Mouse (Mus musculus) natural killer cell, adult 2 months (primary cell): Measurements from ENCODE around the gene Gm20388.

Experiments
- DNase-seq, 2 experiments: peaks; one replicate each; pipeline ENCODE4 v3.0.0; 2022; ENCODE audit warnings: low spot score in 2 of 2

Gene Gm20388

GRCm38 (mm10) chr8:120561539-120562435 lies 651.1 kb downstream of the Gm20388 start:
- no peak for DNase-seq

DNA sequence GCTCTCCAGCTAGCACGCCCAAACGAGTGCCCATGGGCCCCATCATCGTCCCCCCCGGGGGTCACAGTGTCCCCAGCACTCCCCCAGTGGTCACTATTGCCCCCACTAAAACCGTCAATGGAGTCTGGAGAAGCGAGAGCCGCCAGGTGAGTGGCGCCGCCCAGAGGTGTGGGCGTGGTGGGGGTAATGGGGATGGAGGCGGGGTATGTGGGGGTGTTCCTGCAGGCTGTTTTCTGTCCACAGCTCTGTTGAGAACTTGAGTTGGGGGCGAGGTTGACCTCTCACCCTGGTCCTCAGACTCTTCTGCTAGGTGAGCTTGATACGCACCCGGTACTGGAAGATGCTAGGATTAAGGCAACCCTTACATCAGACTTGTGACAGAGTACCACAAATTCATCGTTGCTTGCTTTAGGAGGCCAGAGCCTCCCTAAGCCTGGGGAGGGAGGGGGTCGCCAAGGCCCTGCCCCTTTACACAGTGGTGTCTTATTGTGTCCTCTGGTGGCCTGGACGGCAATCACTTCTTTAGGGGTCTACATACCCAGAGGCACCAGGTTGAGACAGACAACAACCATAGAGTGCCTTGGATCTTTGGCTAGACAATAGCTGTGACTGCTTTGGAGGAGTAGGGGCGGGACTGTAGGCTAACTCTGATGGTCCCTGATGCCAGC lies 652.2 kb downstream of the Gm20388 start:
- DNase-seq = no peak

GRCm38 (mm10) chr8:120563348-120563724 lies 652.7 kb downstream of the Gm20388 start:
- no peak for DNase-seq

- peak; percentile 72 to 82 for DNase-seq
Observed at GRCm38 (mm10) chr8:120563851-120564837, 653.5 kb downstream of the Gm20388 start.

GRCm38 (mm10) chr8:120565151-120565711 lies 654.6 kb downstream of the Gm20388 start:
- no peak for DNase-seq

GRCm38 (mm10) chr8:120566681-120567080 lies 656.0 kb downstream of the Gm20388 start:
- no peak for DNase-seq

DNA sequence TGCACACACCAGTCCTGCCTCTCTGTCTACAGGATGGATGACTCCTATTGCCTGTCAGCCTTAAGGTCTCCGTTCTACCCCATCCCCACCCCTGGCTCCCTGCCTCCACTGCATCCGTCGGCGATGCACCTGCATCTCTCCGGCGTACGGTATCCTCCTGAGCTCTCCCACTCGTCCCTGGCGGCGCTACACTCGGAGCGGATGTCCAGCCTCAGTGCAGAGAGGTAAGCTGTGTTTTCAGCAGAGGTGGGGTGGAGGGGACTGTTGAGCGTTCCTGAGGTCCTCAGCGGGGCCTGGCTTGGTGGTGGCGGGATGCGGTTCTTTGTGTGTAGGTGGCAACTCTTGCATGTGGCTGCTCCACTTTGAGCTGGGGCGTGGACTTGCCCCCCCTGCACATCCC lies 657.1 kb downstream of the Gm20388 start:
- DNase-seq = no peak

DNA sequence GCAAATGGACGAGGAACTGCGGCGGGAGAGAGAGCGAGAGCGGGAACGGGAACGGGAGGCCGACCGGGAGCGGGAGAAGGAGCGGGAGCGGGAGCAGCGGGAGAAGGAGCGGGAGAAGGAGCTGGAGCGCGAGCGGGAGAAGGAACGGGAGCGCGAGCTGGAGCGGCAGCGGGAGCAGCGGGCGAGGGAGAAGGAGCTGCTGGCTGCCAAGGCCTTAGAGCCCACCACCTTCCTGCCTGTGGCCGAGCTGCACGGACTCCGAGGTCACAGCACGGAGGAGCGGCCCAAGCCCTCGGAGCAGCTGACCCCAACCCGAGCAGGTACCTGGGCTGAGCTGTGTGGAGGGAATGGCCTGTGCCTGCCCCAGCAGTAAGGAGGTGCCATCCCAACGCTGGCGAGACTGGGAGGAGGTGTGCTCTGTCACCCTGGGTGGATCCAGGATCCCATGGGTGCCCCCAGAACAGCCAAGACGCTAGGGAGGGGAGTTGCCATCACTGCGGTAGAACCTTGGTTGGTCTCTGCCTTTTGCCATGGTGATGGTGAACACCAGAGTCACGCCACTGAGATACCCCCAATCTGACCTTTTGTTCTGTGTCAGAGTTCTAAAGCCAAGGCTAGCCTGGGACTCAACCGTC lies 657.6 kb downstream of the Gm20388 start:
- no peak for DNase-seq

- DNase-seq = no peak
Observed at GRCm38 (mm10) chr8:120569123-120569522, 658.5 kb downstream of the Gm20388 start.

DNA sequence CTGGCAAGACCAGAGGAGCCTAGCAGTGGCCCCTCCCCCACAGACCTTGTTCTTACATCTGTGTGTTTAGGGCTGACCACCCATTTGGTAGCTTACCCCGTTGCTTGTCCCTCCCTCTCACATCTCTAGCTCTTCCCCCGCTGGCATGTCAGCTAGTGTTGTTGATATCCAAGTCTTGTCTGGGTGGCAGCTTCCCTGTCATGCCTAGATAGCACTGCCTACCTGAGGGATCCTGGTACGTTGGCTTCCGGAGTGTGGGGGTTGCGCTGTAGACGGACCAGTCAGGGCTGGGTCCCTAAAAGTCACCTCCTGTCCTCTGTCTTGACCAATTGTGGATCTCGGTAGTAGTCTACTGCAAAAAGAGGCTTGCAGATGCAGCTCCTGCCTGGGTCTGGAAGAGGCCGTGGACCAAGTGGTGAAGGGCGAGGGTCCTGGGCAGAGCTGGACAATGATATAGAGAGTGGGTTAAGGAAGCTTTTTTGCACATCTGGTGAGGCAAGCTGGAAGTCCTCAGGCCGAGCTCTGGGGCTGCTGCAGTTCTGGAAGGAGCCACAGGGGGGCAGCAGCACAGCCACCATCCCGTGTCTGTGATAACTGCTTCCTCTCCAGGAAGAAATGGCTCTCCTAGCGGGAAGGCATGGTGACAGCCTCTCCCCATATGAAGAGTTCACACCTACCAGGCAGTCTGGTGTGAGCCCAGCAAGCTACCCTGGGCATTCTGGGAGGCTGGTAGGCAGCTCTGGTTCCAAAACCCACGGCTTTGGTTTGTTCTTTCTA lies 659.5 kb downstream of the Gm20388 start:
- DNase-seq = peak; percentile 48 to 67

DNA sequence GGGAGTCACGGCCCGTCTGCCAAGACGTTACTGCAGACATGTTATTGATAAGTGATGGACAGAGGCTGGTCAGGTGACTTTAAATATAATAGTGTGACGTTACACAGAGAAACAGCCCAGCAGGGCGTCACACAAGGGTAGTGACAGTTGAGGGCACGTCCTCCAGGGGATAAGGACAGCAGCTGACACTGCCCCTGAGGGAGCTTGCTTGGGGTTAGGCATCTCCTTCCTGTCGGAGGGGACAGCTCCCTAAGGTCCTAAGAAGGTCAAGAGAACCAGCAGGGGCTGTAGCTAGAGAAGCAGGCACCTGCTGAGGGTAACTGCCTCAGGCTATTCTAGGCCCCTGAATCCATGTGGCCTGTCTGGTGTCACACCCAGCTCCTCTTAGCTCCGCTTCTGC lies 660.9 kb downstream of the Gm20388 start:
- peak in 1 of 2 experiments; percentile 13 for DNase-seq

DNA sequence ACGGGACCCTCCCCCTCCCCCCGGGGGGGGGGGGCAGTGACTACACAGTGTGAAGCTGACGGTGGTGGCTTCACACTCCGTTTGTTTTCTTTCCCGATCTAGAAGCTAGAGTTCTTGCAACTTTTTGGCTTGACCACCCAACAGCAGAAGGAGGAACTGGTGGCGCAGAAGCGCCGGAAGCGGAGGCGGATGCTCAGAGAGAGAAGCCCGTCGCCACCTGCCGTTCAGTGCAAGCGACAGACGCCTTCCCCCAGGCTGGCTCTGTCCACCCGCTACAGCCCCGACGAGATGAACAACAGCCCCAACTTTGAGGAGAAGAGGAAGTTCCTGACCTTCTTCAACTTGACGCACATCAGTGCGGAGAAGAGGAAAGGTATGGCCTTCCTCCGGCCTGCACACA lies 661.9 kb downstream of the Gm20388 start:
- DNase-seq = peak; percentile 33 to 72

- DNase-seq = no peak
Observed at GRCm38 (mm10) chr8:120573866-120574265, 663.2 kb downstream of the Gm20388 start.

GRCm38 (mm10) chr8:120574941-120575340 lies 664.3 kb downstream of the Gm20388 start:
- DNase-seq = no peak

GRCm38 (mm10) chr8:120575801-120576200 lies 665.2 kb downstream of the Gm20388 start:
- DNase-seq = no peak

DNA sequence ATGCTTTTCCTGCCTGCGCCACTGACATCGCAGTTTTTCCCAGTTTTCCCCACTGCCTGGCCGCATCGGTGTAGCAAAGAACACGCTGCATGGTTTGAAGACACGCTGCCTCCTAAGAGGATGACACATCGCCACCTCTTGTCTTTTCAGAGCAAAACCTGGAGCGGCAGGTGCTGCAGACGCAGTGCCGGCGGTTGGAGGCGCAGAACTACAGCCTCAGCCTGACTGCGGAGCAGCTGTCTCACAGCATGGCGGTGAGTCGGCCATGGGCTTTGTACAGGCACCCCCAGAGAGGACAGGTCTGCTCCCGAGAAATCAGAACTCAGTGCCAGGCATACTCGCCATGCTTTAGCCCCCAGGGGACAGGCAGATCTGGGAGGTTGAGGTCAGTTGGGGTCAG lies 667.2 kb downstream of the Gm20388 start:
- DNase-seq = no peak

DNA sequence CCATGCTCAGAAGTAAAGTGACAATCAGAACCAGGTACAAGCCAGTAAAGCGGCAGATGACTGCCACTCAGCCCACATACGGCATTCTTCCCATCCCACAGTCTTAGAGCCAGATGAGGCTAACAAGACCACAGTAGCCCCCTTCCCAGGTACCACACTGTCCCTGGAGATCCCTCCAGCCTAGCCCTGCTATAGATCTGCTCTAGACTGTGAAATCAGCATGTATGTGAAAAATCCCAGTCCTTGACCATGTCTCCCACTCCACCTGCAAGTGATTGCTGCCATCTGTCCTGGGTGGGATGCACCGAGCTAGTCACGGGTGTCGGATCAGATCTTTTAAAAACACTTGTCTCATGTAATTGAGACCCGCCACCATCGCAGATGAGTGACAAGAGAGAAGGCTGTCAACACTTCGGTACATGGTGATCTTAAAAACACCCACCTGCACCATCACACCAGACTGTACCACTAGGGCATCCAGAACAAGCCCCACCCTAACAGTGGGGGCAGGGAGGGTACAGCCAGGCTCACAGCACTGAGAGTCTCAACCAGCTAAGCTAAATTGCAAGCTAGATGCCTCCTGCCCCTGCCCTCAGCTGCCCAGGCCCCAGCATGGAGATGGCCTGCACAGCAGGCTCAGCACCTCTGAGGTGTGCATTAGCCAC lies 669.8 kb downstream of the Gm20388 start:
- DNase-seq = no peak

- DNase-seq = no peak
Observed at GRCm38 (mm10) chr8:120581329-120581728, 670.7 kb downstream of the Gm20388 start.

DNA sequence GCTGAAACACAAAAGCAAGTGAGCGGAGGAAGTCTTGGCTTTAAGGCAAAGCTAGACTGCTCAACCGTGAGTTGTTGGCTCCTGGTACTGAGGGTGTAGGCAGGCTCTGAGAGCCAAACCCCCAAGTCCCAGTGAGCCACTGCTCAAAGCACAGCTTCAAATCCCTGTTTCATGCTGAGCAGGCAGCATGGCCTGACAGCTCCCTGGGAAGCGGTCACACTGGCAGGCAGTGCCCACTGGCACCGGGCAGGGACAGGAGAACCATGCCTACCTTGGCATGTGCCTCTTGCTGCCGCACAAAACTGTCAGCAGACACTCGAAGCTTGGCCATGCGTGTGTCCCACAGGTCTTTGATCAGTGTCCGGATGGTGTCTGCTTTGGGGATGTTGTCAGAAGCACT lies 671.2 kb downstream of the Gm20388 start:
- no peak for DNase-seq

DNA sequence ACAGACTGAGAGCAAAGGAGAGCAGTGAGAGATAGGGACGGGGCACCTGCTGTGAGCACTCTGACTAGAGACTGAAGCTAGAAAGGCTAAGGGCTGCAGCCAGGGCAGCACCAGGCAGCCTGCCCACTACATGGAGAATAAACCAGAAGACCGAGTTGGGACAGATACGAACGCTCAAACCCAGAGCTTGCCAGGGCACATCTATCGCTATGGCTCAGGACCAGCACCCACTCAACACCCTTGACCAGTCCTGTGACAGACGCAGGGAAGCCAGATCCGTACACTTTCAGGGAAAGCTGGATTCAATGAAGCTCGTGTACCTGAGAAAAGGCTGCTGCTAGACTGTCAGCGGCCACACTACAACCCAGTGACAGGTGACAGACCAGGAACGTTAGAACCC lies 674.9 kb downstream of the Gm20388 start:
- DNase-seq = no peak
